Mouse (Mus musculus) megakaryocyte, embryonic 14.5 days (primary cell): ENCODE results near the gene Epb41l4b. TPM values are rescaled to one million over a fixed set of nuclear protein-coding genes. Genes with fewer than 3 reads are reported as not detected.

Experiments used
- H3K27me3 ChIP-seq: replicated peaks from 2 replicates; pipeline ENCODE3; 2012; ENCODE audit warnings: inconsistent platforms
- H3K36me3 ChIP-seq: replicated peaks from 2 replicates; pipeline ENCODE3; 2012; ENCODE audit warnings: low read length, inconsistent platforms, mixed read lengths
- H3K4me1 ChIP-seq: 2 replicates; pipeline ENCODE4 v1.6.1; 2012; ENCODE audit warnings: inconsistent platforms
- H3K4me3 ChIP-seq: replicated peaks from 2 replicates; pipeline ENCODE3; 2012; ENCODE audit warnings: moderate library complexity, mild to moderate bottlenecking, inconsistent platforms
- H3K9me3 ChIP-seq: 2 replicates; pipeline ENCODE4 v1.6.1; 2012; ENCODE audit warnings: inconsistent platforms
- FLI1 ChIP-seq: IDR thresholded peaks from 2 replicates; pipeline ENCODE4 v1.6.1; 2012; ENCODE audit warnings: low read length, inconsistent platforms, mixed read lengths
- GATA1 ChIP-seq: IDR thresholded peaks from 3 replicates; pipeline ENCODE4 v1.6.1; 2012; ENCODE audit warnings: mixed read lengths, low read length, inconsistent platforms, borderline replicate concordance
- polyA plus RNA-seq: library from polyadenylated mRNA; stranded (reverse); fragments of >175 nt; gene quantifications from 2 replicates; pipeline ENCODE4 v1.2.3, GENCODE M21; 2012; ENCODE audit warnings: low replicate concordance; ENCODE audit not compliant: insufficient read depth

Epb41l4b gene
- polyA plus RNA-seq, 1 experiment: 0.46 TPM

DNA sequence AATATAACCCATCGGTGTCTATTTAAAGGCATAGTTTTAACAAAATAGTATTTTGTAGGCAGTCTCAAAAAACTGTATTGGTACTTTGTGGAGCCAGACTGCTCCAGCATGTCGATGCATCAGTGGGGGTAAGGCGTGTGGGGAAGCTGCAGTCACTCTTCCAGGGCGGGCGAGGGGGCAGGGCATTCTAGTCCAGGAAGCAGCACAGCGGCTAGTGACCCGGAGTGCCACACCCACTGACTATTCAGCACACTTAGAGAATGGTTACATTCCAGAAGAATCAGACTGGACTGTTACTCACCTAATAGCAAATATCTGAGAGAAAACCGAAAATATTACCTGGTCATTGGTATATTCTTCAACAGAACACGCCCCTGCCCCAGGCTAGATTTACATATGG lies 185.7 kb downstream of the Epb41l4b start:
- H3K36me3 ChIP-seq: no peaks in the 10 kb centered on the region
- TF ChIP-seq GATA1: no peak
- TF ChIP-seq FLI1: no peak
- H3K4me3 ChIP-seq: peak overlapping the region; percentile 79
- H3K9me3 ChIP-seq: no peaks in the 10 kb centered on the region
- no peaks in the 10 kb centered on the region for H3K27me3 ChIP-seq
- peaks cover 24% of the 10 kb centered on the region for H3K4me1 ChIP-seq

DNA sequence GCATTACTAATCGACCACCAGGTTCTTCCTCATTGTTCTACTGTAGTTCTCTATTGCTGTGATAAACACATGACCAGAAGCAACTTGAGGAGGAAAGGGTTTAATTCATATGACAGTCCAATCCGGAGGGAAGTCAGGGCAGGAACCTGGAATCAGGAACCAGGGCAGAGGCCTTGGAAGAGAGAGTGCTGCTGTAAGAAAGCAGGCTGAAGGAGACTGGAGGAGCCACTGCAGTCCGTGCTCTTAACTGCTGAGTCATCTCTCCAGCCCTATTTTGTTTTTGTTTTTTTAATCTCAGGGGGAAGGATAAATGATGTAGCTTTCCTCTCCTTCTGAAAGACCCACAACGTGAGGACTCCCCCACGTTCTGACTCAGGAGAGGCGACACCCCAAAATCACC lies 190.0 kb downstream of the Epb41l4b start:
- Histone ChIP-seq H3K9me3 (no peaks in the 10 kb centered on the region), H3K4me1 (peaks cover 39% of the 10 kb centered on the region), H3K4me3 (no peak overlapping the region), H3K27me3 (peaks cover 6% of the 10 kb centered on the region), H3K36me3 (no peaks in the 10 kb centered on the region)
- TF ChIP-seq FLI1 (no peak), GATA1 (no peak)

DNA sequence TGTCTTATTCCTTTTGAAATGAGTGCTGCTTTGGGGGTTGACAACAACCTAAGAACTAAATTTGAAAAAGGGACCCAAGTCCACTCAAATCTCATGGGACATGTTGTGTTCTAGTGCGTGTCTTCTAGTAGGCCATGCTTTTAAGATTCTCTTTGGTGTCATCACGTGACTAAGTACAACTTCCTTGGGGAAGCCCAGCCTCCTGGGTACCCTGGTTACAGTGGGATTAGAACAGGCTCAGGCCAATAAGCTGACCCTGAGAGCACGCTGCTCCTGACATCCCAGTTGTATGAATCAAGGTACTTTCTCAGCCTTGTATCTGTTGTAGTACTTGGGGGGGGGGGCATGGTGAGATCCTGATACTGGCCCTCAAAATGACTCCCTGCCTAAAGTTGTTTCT lies 191.5 kb downstream of the Epb41l4b start:
- peaks cover 6% of the 10 kb centered on the region for H3K27me3 ChIP-seq
- no peaks in the 10 kb centered on the region for H3K9me3 ChIP-seq
- no peak overlapping the region for H3K4me3 ChIP-seq
- TF ChIP-seq GATA1: no peak
- TF ChIP-seq FLI1: no peak
- no peaks in the 10 kb centered on the region for H3K36me3 ChIP-seq
- H3K4me1 ChIP-seq: peaks cover 39% of the 10 kb centered on the region

DNA sequence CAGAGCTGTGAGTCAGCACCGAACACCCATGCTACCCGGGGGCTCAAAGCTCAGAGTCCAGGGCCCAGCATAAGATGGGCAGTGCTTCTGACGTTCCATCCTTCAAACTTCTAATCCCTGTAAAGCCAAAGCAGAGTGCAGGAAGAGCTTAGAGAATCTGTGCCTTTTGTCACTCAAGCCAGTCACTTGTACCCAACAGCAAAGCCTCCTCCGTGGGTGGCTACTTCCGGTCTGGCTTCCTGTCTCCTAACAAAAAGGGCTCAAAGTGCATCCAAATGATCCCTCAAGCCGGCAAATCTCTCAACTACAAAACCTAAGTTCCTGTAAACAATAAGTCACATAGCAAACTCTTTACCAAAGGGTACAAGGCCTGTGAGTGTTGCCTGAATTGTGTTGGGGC lies 193.7 kb downstream of the Epb41l4b start:
- Histone ChIP-seq H3K4me1 (peaks cover 50% of the 10 kb centered on the region), H3K9me3 (no peaks in the 10 kb centered on the region), H3K4me3 (no peak overlapping the region), H3K36me3 (peaks cover 2% of the 10 kb centered on the region), H3K27me3 (peaks cover 6% of the 10 kb centered on the region)
- TF ChIP-seq FLI1 (peak; percentile 43; the same call in 1 of the 2 replicates), GATA1 (no peak)

DNA sequence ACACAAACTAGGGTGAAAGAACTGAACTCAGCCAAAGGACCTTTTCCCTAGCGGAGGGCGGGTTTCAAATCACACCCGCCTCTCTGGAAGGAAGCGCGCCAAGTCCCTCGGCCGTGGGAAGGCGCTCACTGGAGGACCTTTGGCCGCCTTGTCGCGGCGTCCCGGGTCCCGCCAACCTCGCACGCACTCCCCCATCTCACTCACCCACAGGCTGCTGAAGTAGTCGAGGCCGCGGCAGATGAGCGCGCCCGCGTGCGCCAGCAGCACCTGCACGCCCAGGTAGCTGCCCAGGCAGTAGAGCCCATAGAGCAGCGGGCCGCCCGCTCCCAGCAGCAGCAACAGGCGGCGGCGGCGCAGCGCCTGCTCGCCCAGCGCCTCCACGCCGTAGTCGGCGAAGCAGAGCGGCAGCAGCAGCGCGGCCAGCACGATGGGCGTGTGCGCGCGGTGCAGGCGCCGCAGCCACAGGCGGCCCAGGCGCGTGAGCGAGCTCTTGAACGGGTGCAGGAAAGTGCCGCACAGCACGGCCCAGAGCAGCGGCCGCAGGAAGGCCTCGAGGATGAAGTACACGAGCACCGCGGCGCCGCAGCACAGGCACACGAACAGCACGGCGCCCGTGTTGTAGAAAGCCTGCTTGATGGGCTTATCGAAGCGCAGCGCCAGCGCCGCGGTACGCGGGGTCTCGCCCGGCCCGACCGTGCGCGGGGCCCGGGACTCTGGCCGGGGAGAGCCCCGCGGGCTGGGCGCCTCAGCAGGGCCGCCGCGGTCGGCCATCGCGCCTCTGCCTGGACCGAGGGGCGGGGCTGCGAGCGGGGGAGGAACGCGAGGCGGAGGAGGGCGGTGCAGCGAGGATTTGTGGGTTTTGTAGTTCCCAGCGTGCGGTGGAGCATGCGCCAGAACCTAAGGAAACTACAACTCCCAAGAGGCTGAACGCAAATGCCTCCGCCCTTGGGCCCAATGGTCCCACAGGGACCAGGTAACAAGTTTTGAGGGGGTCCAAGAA lies 196.3 kb downstream of the Epb41l4b start, which contains the start of gene Tmem245:
TSS of gene Tmem245 (minus strand) at position 797 of the 1,000 bp plus-strand sequence.
- no peaks in the 10 kb centered on the region for H3K9me3 ChIP-seq

DNA sequence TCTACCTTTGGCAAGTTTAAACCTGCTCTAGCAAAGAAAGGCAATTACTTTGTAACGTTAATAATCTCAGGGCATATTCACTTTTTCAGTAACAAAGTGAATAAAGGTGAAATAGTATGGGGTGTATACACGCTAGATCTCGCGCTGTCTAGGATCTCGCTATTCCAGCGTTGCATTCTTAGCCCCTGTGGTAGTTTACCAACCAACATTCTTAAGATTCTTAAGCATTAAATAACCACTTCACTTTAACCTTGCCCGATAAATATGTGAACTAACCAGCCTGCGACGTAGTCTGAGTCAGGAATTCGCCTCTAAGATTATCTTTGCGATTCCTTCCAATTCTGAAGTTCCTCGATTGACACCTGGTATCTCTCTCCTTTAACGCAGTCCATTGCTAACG lies 197.1 kb downstream of the Epb41l4b start:
- peaks cover 66% of the 10 kb centered on the region for H3K4me1 ChIP-seq
- TF ChIP-seq GATA1: no peak
- no peak for TF ChIP-seq FLI1
- H3K9me3 ChIP-seq: no peaks in the 10 kb centered on the region
- peak overlapping the region; percentile 98 for H3K4me3 ChIP-seq
- H3K36me3 ChIP-seq: peaks cover 2% of the 10 kb centered on the region
- H3K27me3 ChIP-seq: no peaks in the 10 kb centered on the region

More for the DNA sequence above, 196.3 kb downstream of the Epb41l4b start, which contains the start of gene Tmem245:
- peaks cover 2% of the 10 kb centered on the region for H3K27me3 ChIP-seq
- TF ChIP-seq FLI1 (no peak), GATA1 (no peak)
- H3K4me3 ChIP-seq: peak within 1 kb of the TSS; percentile 98
- peaks cover 66% of the 10 kb centered on the region for H3K4me1 ChIP-seq
- H3K36me3 ChIP-seq: peaks cover 2% of the 10 kb centered on the region

DNA sequence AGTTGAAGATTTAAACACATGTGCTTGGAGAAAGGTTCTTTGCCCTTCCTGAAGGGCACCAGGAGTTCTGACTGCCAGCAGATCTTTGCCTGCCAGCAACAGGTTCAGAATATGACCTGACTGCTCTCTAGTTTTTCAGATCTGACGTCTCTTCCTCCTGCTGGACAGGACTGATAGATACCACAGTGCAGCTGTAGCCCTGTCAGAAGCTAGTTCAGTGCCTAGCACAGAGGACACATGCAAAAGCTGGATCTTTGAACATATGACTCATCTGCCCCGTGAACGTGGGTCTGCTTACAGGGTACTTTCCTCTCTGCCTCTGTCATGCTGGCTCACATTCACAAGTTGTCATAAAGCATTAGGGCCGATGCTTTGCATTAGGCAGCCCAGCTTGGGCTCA lies 199.0 kb downstream of the Epb41l4b start:
- Histone ChIP-seq H3K27me3 (no peaks in the 10 kb centered on the region), H3K9me3 (no peaks in the 10 kb centered on the region), H3K4me1 (peaks cover 64% of the 10 kb centered on the region), H3K36me3 (peaks cover 2% of the 10 kb centered on the region), H3K4me3 (peak overlapping the region; percentile 74)
- TF ChIP-seq FLI1 (no peak), GATA1 (no peak)

DNA sequence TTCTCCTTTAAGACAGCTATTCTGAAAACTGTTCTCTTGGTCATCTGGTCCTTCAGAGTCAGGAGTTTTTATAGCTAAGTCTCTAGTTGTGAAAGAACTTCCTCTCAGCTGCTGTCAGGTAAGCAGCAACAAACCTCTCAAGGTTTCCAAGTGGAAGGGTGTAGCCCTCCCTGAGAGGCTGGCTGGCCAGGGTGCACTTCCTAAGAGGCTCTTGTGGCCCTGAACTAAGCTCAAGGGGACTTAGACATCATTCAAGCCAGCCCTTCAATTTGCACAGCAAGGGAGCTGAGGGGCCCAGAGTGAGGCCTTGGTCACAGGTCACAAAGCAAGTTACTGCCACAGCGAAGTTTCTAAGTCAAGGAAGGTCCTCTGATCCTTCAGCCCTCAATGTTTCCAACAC lies 200.0 kb downstream of the Epb41l4b start:
- no peaks in the 10 kb centered on the region for H3K27me3 ChIP-seq
- TF ChIP-seq FLI1 (no peak), GATA1 (no peak)
- H3K9me3 ChIP-seq: no peaks in the 10 kb centered on the region
- H3K36me3 ChIP-seq: peaks cover 5% of the 10 kb centered on the region
- H3K4me1 ChIP-seq: peaks cover 58% of the 10 kb centered on the region
- H3K4me3 ChIP-seq: no peak overlapping the region

DNA sequence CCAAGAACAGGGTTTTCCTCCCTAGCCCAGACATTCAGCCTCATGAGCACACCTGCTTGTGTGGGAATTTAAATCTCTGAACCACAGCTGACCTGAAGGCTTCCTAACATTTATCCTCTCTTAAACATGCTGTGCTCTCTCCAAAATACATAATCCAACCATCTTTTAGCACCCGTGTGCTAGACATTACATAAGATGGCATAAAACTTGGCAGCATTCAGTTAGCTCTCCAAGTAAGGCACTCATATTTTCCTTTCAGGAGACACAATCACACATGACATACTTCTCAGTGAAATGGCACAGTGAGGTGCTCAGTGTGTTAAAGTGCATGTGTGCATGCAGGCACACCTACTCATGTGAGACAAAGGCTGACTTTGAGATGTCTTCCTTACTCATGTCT lies 200.7 kb downstream of the Epb41l4b start:
- Histone ChIP-seq H3K27me3 (no peaks in the 10 kb centered on the region), H3K36me3 (peaks cover 8% of the 10 kb centered on the region), H3K4me3 (no peak overlapping the region), H3K4me1 (peaks cover 57% of the 10 kb centered on the region), H3K9me3 (no peaks in the 10 kb centered on the region)
- TF ChIP-seq GATA1 (no peak), FLI1 (no peak)

Other genes starting within 250 kb of the Epb41l4b start
- gene Tmem245, start 196.0 kb downstream of the Epb41l4b start, polyA plus RNA-seq: 0.13 and 0.45 TPM in 2 replicates
- 0.04 TPM in 1 of 2 replicates, not detected in the other for gene Frrs1l, start 153.0 kb downstream of the Epb41l4b start, polyA plus RNA-seq
- gene Ptpn3, start 158.4 kb upstream of the Epb41l4b start, polyA plus RNA-seq: 0.07 TPM in 1 of 2 replicates, not detected in the other